1 mouse cellular context compared by ENCODE assay signal in genomic region chr12:40152353-40153069, GRCm38 (mm10).
TF ChIP-seq lines count a peak whose summit lies in the region.

No protein-coding gene starts in this region.

TF ChIP-seq in CH12.LX, 34 proteins besides CTCF, POLR2A, EP300 and RAD21 (continued from another document):
- no peak for TF ChIP-seq MAZ (IDR thresholded peaks at IDR 0.05; ENCODE audit: low read depth, low read length)
- TF ChIP-seq MYC (IDR thresholded peaks at IDR 0.05; ENCODE audit: low read depth, low read length), result no peak
- TF ChIP-seq IRF4 (IDR thresholded peaks at IDR 0.05; ENCODE audit: low read depth, low read length), result no peak
- no peak for TF ChIP-seq GABPA (IDR thresholded peaks at IDR 0.05; ENCODE audit: insufficient replicate concordance, low read depth, low read length)
- no peak for TF ChIP-seq E2F4 (IDR thresholded peaks at IDR 0.05; ENCODE audit: insufficient replicate concordance, low read depth, low read length)
- no peak for TF ChIP-seq ZKSCAN1 (IDR thresholded peaks at IDR 0.05; ENCODE audit: borderline replicate concordance, low read depth, low read length)
- no peak for TF ChIP-seq USF1 (IDR thresholded peaks at IDR 0.05; ENCODE audit: low read depth, low read length)
